Mouse (Mus musculus): ENCODE results near the gene Slc38a1. TPM values are rescaled to one million over a fixed set of nuclear protein-coding genes. Genes with fewer than 3 reads are reported as not detected.

The Slc38a1 gene
- polyA plus RNA-seq, 1 experiment from 2014 or later: 67.8 TPM

- Histone ChIP-seq H3K4me2 (peak overlapping the region; percentile 5; the same call in 1 of the 2 replicates), H3K36me3 (no peaks in the 10 kb centered on the region), H3K27ac (no peak overlapping the region), H3K27me3 (no peaks in the 10 kb centered on the region), H3K9ac (no peak overlapping the region), H3K4me1 (replicated peaks) (peaks cover 20% of the 10 kb centered on the region), H3K4me3 (no peak overlapping the region), H3K9me3 (replicated peaks) (no peaks in the 10 kb centered on the region)
- no peak for ATAC-seq (replicated peaks; ENCODE audit: insufficient number of reproducible peaks, insufficient read depth, low FRiP score, low read depth)
- WGBS: 43% methylated on average over 17 of the region's 17 CpGs
These were observed 15.0 kb upstream of the Slc38a1 start for GRCm38 (mm10) chr15:96657576-96658274.

GRCm38 (mm10) chr15:96655514-96655913, 12.8 kb upstream of the Slc38a1 start:
- ATAC-seq (replicated peaks; ENCODE audit: insufficient number of reproducible peaks, insufficient read depth, low FRiP score, low read depth): no peak
- Histone ChIP-seq H3K4me2 (no peak overlapping the region), H3K4me1 (replicated peaks) (peaks cover 11% of the 10 kb centered on the region), H3K36me3 (no peaks in the 10 kb centered on the region), H3K9ac (no peak overlapping the region), H3K27me3 (no peaks in the 10 kb centered on the region), H3K9me3 (replicated peaks) (no peaks in the 10 kb centered on the region), H3K4me3 (no peak overlapping the region), H3K27ac (peak overlapping the region; percentile 40; the same call in 1 of the 2 replicates)
- WGBS: 80% methylated on average over 14 of the region's 14 CpGs

GRCm38 (mm10) chr15:96654714-96655113, 12.0 kb upstream of the Slc38a1 start:
- H3K9me3 ChIP-seq (replicated peaks): no peaks in the 10 kb centered on the region
- H3K9ac ChIP-seq: no peak overlapping the region
- peaks cover 9% of the 10 kb centered on the region for H3K4me1 ChIP-seq (replicated peaks)
- peak overlapping the region; percentile 40; the same call in 1 of the 2 replicates for H3K27ac ChIP-seq
- H3K4me2 ChIP-seq: no peak overlapping the region
- WGBS: 55% methylated on average over 8 of the region's 8 CpGs
- H3K4me3 ChIP-seq: no peak overlapping the region
- H3K27me3 ChIP-seq: no peaks in the 10 kb centered on the region
- no peak for ATAC-seq (replicated peaks; ENCODE audit: insufficient number of reproducible peaks, insufficient read depth, low FRiP score, low read depth)
- H3K36me3 ChIP-seq: no peaks in the 10 kb centered on the region

- Histone ChIP-seq H3K27ac (no peak overlapping the region), H3K9ac (no peak overlapping the region), H3K9me3 (replicated peaks) (no peaks in the 10 kb centered on the region), H3K4me1 (replicated peaks) (peaks cover 4% of the 10 kb centered on the region), H3K36me3 (no peaks in the 10 kb centered on the region), H3K4me3 (no peak overlapping the region), H3K4me2 (no peak overlapping the region), H3K27me3 (no peaks in the 10 kb centered on the region)
- no peak for ATAC-seq (replicated peaks; ENCODE audit: insufficient number of reproducible peaks, insufficient read depth, low FRiP score, low read depth)
- 94% methylated on average over 16 of the region's 16 CpGs for WGBS
These were observed 10.3 kb upstream of the Slc38a1 start for GRCm38 (mm10) chr15:96653011-96653410.

- Histone ChIP-seq H3K27me3 (no peaks in the 10 kb centered on the region), H3K9me3 (replicated peaks) (no peaks in the 10 kb centered on the region), H3K36me3 (no peaks in the 10 kb centered on the region), H3K4me2 (no peak overlapping the region), H3K27ac (no peak overlapping the region), H3K9ac (no peak overlapping the region), H3K4me1 (replicated peaks) (no peaks in the 10 kb centered on the region; the same call in 1 of the 2 replicates), H3K4me3 (no peak overlapping the region)
- 77% methylated on average over 10 of the region's 10 CpGs for WGBS
- no peak for ATAC-seq (replicated peaks; ENCODE audit: insufficient number of reproducible peaks, insufficient read depth, low FRiP score, low read depth)
These were observed 9.8 kb upstream of the Slc38a1 start for GRCm38 (mm10) chr15:96652531-96652930.

GRCm38 (mm10) chr15:96647376-96647775, 4.7 kb upstream of the Slc38a1 start:
- Histone ChIP-seq H3K9me3 (replicated peaks) (no peaks in the 10 kb centered on the region), H3K36me3 (no peaks in the 10 kb centered on the region), H3K4me2 (peak overlapping the region; percentile 41), H3K4me1 (replicated peaks) (peaks cover 9% of the 10 kb centered on the region), H3K4me3 (no peak overlapping the region), H3K27ac (no peak overlapping the region), H3K9ac (no peak overlapping the region), H3K27me3 (no peaks in the 10 kb centered on the region)
- no peak for ATAC-seq (replicated peaks; ENCODE audit: insufficient number of reproducible peaks, insufficient read depth, low FRiP score, low read depth)
- 23% methylated on average over 15 of the region's 15 CpGs for WGBS

- H3K36me3 ChIP-seq: 0 out of 2 replicates have a peak, but pooled peaks cover 4% of the 10 kb centered on the region
- H3K9ac ChIP-seq: peak overlapping the region; percentile 90
- 0% methylated on average over 31 of the region's 31 CpGs for WGBS
- peaks cover 26% of the 10 kb centered on the region for H3K4me1 ChIP-seq (replicated peaks)
- H3K4me3 ChIP-seq: peak overlapping the region; percentile 89
- H3K4me2 ChIP-seq: peak overlapping the region; percentile 91
- no peak for ATAC-seq (replicated peaks; ENCODE audit: insufficient number of reproducible peaks, insufficient read depth, low FRiP score, low read depth)
- H3K27me3 ChIP-seq: no peaks in the 10 kb centered on the region
- H3K9me3 ChIP-seq (replicated peaks): no peaks in the 10 kb centered on the region
- peak overlapping the region; percentile 98 for H3K27ac ChIP-seq
These were observed 785 bp downstream of the Slc38a1 start for GRCm38 (mm10) chr15:96641821-96642435.

- Histone ChIP-seq H3K9me3 (replicated peaks) (no peaks in the 10 kb centered on the region), H3K9ac (peak overlapping the region; percentile 90)
These were observed 1.4 kb downstream of the Slc38a1 start for GRCm38 (mm10) chr15:96641111-96641820.

GRCm38 (mm10) chr15:96640291-96640985, 2.3 kb downstream of the Slc38a1 start:
- no peak for ATAC-seq (replicated peaks; ENCODE audit: insufficient number of reproducible peaks, insufficient read depth, low FRiP score, low read depth)
- peak overlapping the region; percentile 90 for H3K9ac ChIP-seq
- WGBS: 12% methylated on average over 16 of the region's 16 CpGs
- H3K4me2 ChIP-seq: peak overlapping the region; percentile 91
- H3K27me3 ChIP-seq: no peaks in the 10 kb centered on the region
- no peaks in the 10 kb centered on the region for H3K9me3 ChIP-seq (replicated peaks)
- 0 out of 2 replicates have a peak, but pooled peaks cover 4% of the 10 kb centered on the region for H3K36me3 ChIP-seq
- H3K4me3 ChIP-seq: peak overlapping the region; percentile 89
- peaks cover 28% of the 10 kb centered on the region for H3K4me1 ChIP-seq (replicated peaks)
- peak overlapping the region; percentile 98 for H3K27ac ChIP-seq

More at GRCm38 (mm10) chr15:96641111-96641820, 1.4 kb downstream of the Slc38a1 start:
- Histone ChIP-seq H3K27ac (peak overlapping the region; percentile 98), H3K4me1 (replicated peaks) (peaks cover 26% of the 10 kb centered on the region), H3K36me3 (0 out of 2 replicates have a peak, but pooled peaks cover 4% of the 10 kb centered on the region), H3K4me3 (peak overlapping the region; percentile 89), H3K27me3 (no peaks in the 10 kb centered on the region), H3K4me2 (peak overlapping the region; percentile 91)
- peak; percentile 77 for ATAC-seq (replicated peaks; ENCODE audit: insufficient number of reproducible peaks, insufficient read depth, low FRiP score, low read depth)
- under 1% methylated on average over 63 of the region's 63 CpGs for WGBS

GRCm38 (mm10) chr15:96639630-96640029, 3.1 kb downstream of the Slc38a1 start:
- 58% methylated on average over 8 of the region's 8 CpGs for WGBS
- H3K4me3 ChIP-seq: peak overlapping the region; percentile 89
- 0 out of 2 replicates have a peak, but pooled peaks cover 4% of the 10 kb centered on the region for H3K36me3 ChIP-seq
- H3K27ac ChIP-seq: peak overlapping the region; percentile 98
- peak overlapping the region; percentile 90; the same call in 1 of the 2 replicates for H3K9ac ChIP-seq
- no peak for ATAC-seq (replicated peaks; ENCODE audit: insufficient number of reproducible peaks, insufficient read depth, low FRiP score, low read depth)
- no peaks in the 10 kb centered on the region for H3K27me3 ChIP-seq
- H3K9me3 ChIP-seq (replicated peaks): no peaks in the 10 kb centered on the region
- H3K4me2 ChIP-seq: peak overlapping the region; percentile 91
- peaks cover 35% of the 10 kb centered on the region for H3K4me1 ChIP-seq (replicated peaks)

All from heart, embryonic 15.5 days (tissue).